Mouse (Mus musculus): ENCODE results near the gene Arhgef40.

GRCm38 (mm10) chr14:52009361-52009760, 24.8 kb downstream of the Arhgef40 start:
- no peak for TF ChIP-seq POLR2A (IDR thresholded peaks at IDR 0.05; ENCODE audit: low read depth, low read length)
- no peak for TF ChIP-seq CTCF (conservative IDR thresholded peaks at IDR 0.05; ENCODE audit: insufficient read depth, insufficient read length, low read depth, low read length)

Data from kidney, adult 2 months (tissue).